Mouse (Mus musculus): Measurements from ENCODE around the gene Pot1b. TPM values are rescaled to one million over a fixed set of nuclear protein-coding genes. Genes with fewer than 3 reads are reported as not detected.
A peak's percentile ranks its signal among the peaks of the same experiment; 100 is the strongest.

Pot1b gene
- total RNA-seq (2021), result 1 to 10 TPM; 6.2 to 8.6 TPM
- long read RNA-seq, experiment 1, partial matches to known transcripts, result 1 of 3 reads
- long read RNA-seq, experiment 1, other reads (novel, unspliced or antisense), result 1 of 3 reads
- long read RNA-seq, experiment 2, result 0 reads

- DNase-seq, result peak; percentile 98 to 99
These were observed at the start of gene Pot1b for GRCm38 (mm10) chr17:55711984-55712811. TSS of gene Pot1b (minus strand) at chr17:55712628.

GRCm38 (mm10) chr17:55751170-55751569 lies 38.7 kb upstream of the Pot1b start:
- no peak for DNase-seq

- no peak for DNase-seq
These were observed 37.4 kb upstream of the Pot1b start, which contains the start of gene Adgre4 for GRCm38 (mm10) chr17:55749786-55750185. TSS of gene Adgre4 (plus strand) at chr17:55749984.

- no peak for DNase-seq
These were observed 24.2 kb upstream of the Pot1b start for GRCm38 (mm10) chr17:55736675-55737074.

GRCm38 (mm10) chr17:55726193-55726592 lies 13.8 kb upstream of the Pot1b start:
- DNase-seq, result no peak

- no peak for DNase-seq
These were observed 9.8 kb upstream of the Pot1b start for GRCm38 (mm10) chr17:55722250-55722649.

- DNase-seq, result no peak
These were observed 8.8 kb upstream of the Pot1b start for GRCm38 (mm10) chr17:55721270-55721669.

- no peak for DNase-seq
These were observed 9.6 kb downstream of the Pot1b start for GRCm38 (mm10) chr17:55702865-55703264.

- peak; percentile 82 to 87 for DNase-seq
These were observed 10.1 kb downstream of the Pot1b start for GRCm38 (mm10) chr17:55702161-55702820.

- no peak for DNase-seq
These were observed 13.0 kb downstream of the Pot1b start for GRCm38 (mm10) chr17:55699388-55699787.

- DNase-seq, result no peak
These were observed 51.3 kb downstream of the Pot1b start for GRCm38 (mm10) chr17:55661099-55661498.

- no peak for DNase-seq
These were observed 87.3 kb downstream of the Pot1b start, which contains the start of gene Vmn2r118 for GRCm38 (mm10) chr17:55625092-55625491. TSS of gene Vmn2r118 (minus strand) at chr17:55625192.

Other genes starting within 250 kb of the Pot1b start
- not detected for gene Vmn2r118, start 87.4 kb downstream of the Pot1b start, total RNA-seq (2021)
- under 1 TPM; 0.26 to 0.93 TPM for gene Adgre4, start 37.4 kb upstream of the Pot1b start, total RNA-seq (2021)
- 1 to 10 TPM; 6.6 to 8.4 TPM for gene Zfp119a, start 166.3 kb upstream of the Pot1b start, total RNA-seq (2021)
- 1 to 10 TPM; 5.1 to 6.5 TPM for gene Zfp959, start 179.5 kb upstream of the Pot1b start, total RNA-seq (2021)
- gene Zfp119b, start 236.9 kb upstream of the Pot1b start, total RNA-seq (2021), result 1 to 10 TPM; 3.3 to 4.0 TPM
- gene Ebi3, start 240.0 kb upstream of the Pot1b start, total RNA-seq (2021), result 1 to 10 TPM; 1.1 to 1.5 TPM
- 10 to 100 TPM; 13.1 to 15.8 TPM for gene Yju2, start 246.5 kb upstream of the Pot1b start, total RNA-seq (2021)